In the genomic region with DNA sequence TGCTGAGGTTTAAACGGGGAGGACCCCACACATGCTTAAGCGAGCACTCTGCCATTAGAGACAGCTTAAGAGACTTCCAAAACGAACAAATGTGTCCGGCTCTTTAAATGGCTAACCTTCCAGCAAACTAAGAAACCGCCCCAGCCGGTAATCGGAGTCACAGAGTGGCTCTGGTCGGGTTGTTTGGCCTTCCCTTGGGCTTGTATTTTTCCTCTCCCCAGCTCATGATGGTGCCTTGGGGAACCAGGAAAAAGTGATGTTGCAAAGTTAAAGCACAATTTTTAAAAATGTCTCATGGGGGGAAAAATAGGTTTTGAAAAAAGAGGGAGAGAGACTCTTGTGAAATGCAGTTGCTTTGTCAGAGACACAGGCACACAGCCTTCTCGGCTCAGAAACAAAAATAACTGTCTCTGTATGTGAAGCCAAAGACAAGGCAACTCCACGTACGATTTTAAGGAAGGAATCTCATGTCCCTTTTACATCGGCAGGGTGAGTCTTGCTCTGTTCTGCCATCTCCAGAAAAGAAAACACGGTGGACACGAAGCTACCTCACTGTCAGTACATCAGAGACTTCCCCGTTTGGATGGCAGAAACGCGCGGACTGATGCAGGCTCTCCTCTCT, we compare ENCODE assay signal across 9 mouse cellular contexts. TPM values are rescaled to one million over a fixed set of nuclear protein-coding genes. Genes with fewer than 3 reads are reported as not detected.
DNase-seq lines count a peak whose midpoint lies in the region; ATAC-seq and TF ChIP-seq lines count a peak whose summit lies in the region.
"Had no signal": no experiment of that assay in that cellular context is flagged by ENCODE, and none has a peak within 500 bp of the region (broad histone marks: within the 10 kb centered on the region; RNA-seq: fewer than 3 reads in every experiment).

No protein-coding gene starts in this region.

- DNase-seq in frontal cortex, postnatal 14 days (ENCODE audit: low spot score in 2 of 2): no peak
- DNase-seq in kidney, adult 11 months: no peak
- DNase-seq in heart, postnatal 0 days (ENCODE audit: low spot score): no peak
- DNase-seq in Muller cell, postnatal 12 days (ENCODE audit: inconsistent ontology term): no peak
- no peak for DNase-seq in spleen, adult 12 weeks (ENCODE audit: low spot score)
- DNase-seq: cerebellum, postnatal 10 days had no signal

- ATAC-seq in frontal cortex, adult (ENCODE audit: low TSS enrichment): peak; percentile 78
- no peak for ATAC-seq in kidney, embryonic 16.5 days (ENCODE audit: low FRiP score, low TSS enrichment)
- ATAC-seq in heart, postnatal 0 days (ENCODE audit: insufficient read depth, low read depth): no peak

- peak overlapping the region; percentile 31 for H3K4me2 ChIP-seq in kidney, embryonic 16.5 days (replicated peaks; ENCODE audit: low read depth, low read length)
- H3K4me2 ChIP-seq in heart, postnatal 0 days (ENCODE audit: low read depth, low read length): peak overlapping the region; percentile 26; the same call in 1 of the 2 replicates

- TF ChIP-seq POLR2A in bone marrow, adult 2 months (IDR thresholded peaks at IDR 0.05; ENCODE audit: borderline replicate concordance, control insufficient read depth, low read depth, low read length): no peak

- H3K4me1 ChIP-seq in kidney, embryonic 16.5 days (ENCODE audit: insufficient read depth, low read length): peaks cover 25% of the 10 kb centered on the region
- H3K4me1 ChIP-seq in bone marrow, adult 2 months (ENCODE audit: control insufficient read depth, insufficient read depth, low read length): peaks cover 5% of the 10 kb centered on the region
- peaks cover 7% of the 10 kb centered on the region for H3K4me1 ChIP-seq in heart, postnatal 0 days (ENCODE audit: control insufficient read depth, insufficient read depth)

- TF ChIP-seq EP300 in heart, postnatal 0 days (IDR thresholded peaks at IDR 0.05; ENCODE audit: low read depth): no peak

- H3K27me3 ChIP-seq in kidney, embryonic 16.5 days (ENCODE audit: insufficient read depth, low read length): no peaks in the 10 kb centered on the region; the same call in 1 of the 2 replicates
- H3K27me3 ChIP-seq in heart, postnatal 0 days (ENCODE audit: control insufficient read depth, insufficient read depth, low read length): 0 out of 2 replicates have a peak, but pooled peaks cover 4% of the 10 kb centered on the region

- H3K9me3 ChIP-seq in kidney, embryonic 16.5 days (ENCODE audit: low read length): no peaks in the 10 kb centered on the region
- H3K9me3 ChIP-seq in heart, postnatal 0 days (replicated peaks; ENCODE audit: control insufficient read depth, low read length): no peaks in the 10 kb centered on the region

- H3K9ac ChIP-seq in kidney, embryonic 16.5 days (replicated peaks; ENCODE audit: low read length): no peak overlapping the region; the same call in 1 of the 2 replicates
- H3K9ac ChIP-seq in heart, postnatal 0 days (replicated peaks; ENCODE audit: low read depth, low read length): 0 out of 2 replicates have a peak overlapping the region, but pooled peaks have one; percentile 29

- 34% methylated on average over 18 of the region's 18 CpGs for WGBS in kidney, embryonic 16.5 days
- WGBS in bone marrow, adult 2 months: 52% methylated on average over 18 of the region's 18 CpGs
- 41% methylated on average over 18 of the region's 18 CpGs for WGBS in heart, postnatal 0 days

- H3K27ac ChIP-seq in kidney, embryonic 16.5 days (ENCODE audit: low read length): no peak overlapping the region
- peak overlapping the region; percentile 12; the same call in 1 of the 2 replicates for H3K27ac ChIP-seq in bone marrow, adult 2 months (ENCODE audit: control insufficient read depth, insufficient read depth, low read depth, low read length, poor library complexity)
- no peak overlapping the region for H3K27ac ChIP-seq in heart, postnatal 0 days (ENCODE audit: low read depth)

- no peak overlapping the region for H3K4me3 ChIP-seq in kidney, embryonic 16.5 days (ENCODE audit: low read length)
- no peak overlapping the region for H3K4me3 ChIP-seq in bone marrow, adult 2 months (replicated peaks; ENCODE audit: control insufficient read depth, low read depth, low read length)
- H3K4me3 ChIP-seq in heart, postnatal 0 days (ENCODE audit: low read depth, low read length): no peak overlapping the region

- TF ChIP-seq CTCF in bone marrow, adult 2 months (IDR thresholded peaks at IDR 0.05; ENCODE audit: control insufficient read depth, insufficient read depth, low read length): no peak
- TF ChIP-seq CTCF in heart, postnatal 0 days (IDR thresholded peaks at IDR 0.05; ENCODE audit: low read depth): no peak

- H3K36me3 ChIP-seq in kidney, embryonic 16.5 days (ENCODE audit: insufficient read depth, low read length): no peaks in the 10 kb centered on the region
- no peaks in the 10 kb centered on the region for H3K36me3 ChIP-seq in heart, postnatal 0 days (replicated peaks; ENCODE audit: control insufficient read depth, insufficient read depth, low read length)

RNA-seq across cellular contexts. Expression of a gene that starts 25.2 kb away (rescaled TPM):
- 0.42 TPM in 1 of 2 replicates, not detected in the other for polyA plus RNA-seq in kidney, embryonic 16.5 days (2015; fragmentation: Nextera tagmentation; extraction: Ambion mirVana)
- polyA plus RNA-seq in bone marrow, adult 2 months (2011; ENCODE audit: insufficient read depth, insufficient read length, low replicate concordance, missing spikeins): 8.4 TPM in 1 of 2 replicates, not detected in the other
- not detected in 2 replicates for total RNA-seq in heart, postnatal 0 days (2014; rRNA removed; ENCODE audit: low replicate concordance)
- polyA plus RNA-seq in heart, postnatal 0 days (2015; fragmentation: Nextera tagmentation; extraction: Ambion mirVana): 1.00 and 2.7 TPM in 2 replicates
